Mouse (Mus musculus) bone marrow, adult 2 months (tissue): ENCODE measurements around the gene Ptch1. TPM values are rescaled to one million over a fixed set of nuclear protein-coding genes. Genes with fewer than 3 reads are reported as not detected.

ENCODE experiments used
- H3K27ac ChIP-seq: fragments of 200-500 bp; 2 replicates; pipeline ENCODE4 v1.5.1; 2012; ENCODE audit warnings: low read depth, mild to moderate bottlenecking, control low read depth, inconsistent platforms, low read length; ENCODE audit not compliant: control insufficient read depth, poor library complexity, insufficient read depth
- H3K4me1 ChIP-seq: fragments of 200-500 bp; 2 replicates; pipeline ENCODE4 v1.6.1; 2011; ENCODE audit warnings: low read length; ENCODE audit not compliant: control insufficient read depth, insufficient read depth
- H3K4me3 ChIP-seq: fragments of 200-500 bp; replicated peaks from 2 replicates; pipeline ENCODE3; 2011; ENCODE audit warnings: mild to moderate bottlenecking, low read depth, low read length, control low read depth; ENCODE audit not compliant: control insufficient read depth
- CTCF ChIP-seq: fragments of 200-500 bp; IDR thresholded peaks from 2 replicates; pipeline ENCODE4 v1.5.1; 2011; ENCODE audit warnings: low read length, control low read depth; ENCODE audit not compliant: control insufficient read depth, insufficient read depth
- POLR2A ChIP-seq: fragments of 200-500 bp; IDR thresholded peaks from 2 replicates; pipeline ENCODE4 v1.6.1; 2011; ENCODE audit warnings: low read depth, mild to moderate bottlenecking, control low read depth, low read length, borderline replicate concordance; ENCODE audit not compliant: control insufficient read depth
- WGBS: fragments of 180-500 bp; shearing (Covaris S2); methylation state at CpG from one replicate; pipeline ENCODE4 v1.1.7; 2018; 5-methylcytosine and 5-hydroxymethylcytosine counted together
- polyA plus RNA-seq: library from polyadenylated mRNA; stranded (reverse); fragments of >200 nt; gene quantifications from 2 replicates; pipeline ENCODE4 v1.2.4, GENCODE M21; 2011; ENCODE audit warnings: low replicate concordance; ENCODE audit not compliant: missing spikeins, insufficient read depth, insufficient read length

Gene Ptch1
- polyA plus RNA-seq, 1 experiment = 3.4 TPM

- TF ChIP-seq POLR2A (no peak), CTCF (no peak)
- Histone ChIP-seq H3K4me1 (no peaks in the 10 kb centered on the region), H3K4me3 (no peak overlapping the region), H3K27ac (no peak overlapping the region)
- 1% methylated on average over 67 of the region's 67 CpGs for WGBS
Observed at GRCm38 (mm10) chr13:63572453-63573255, 744 bp downstream of the Ptch1 start.

- 4% methylated on average over 12 of the region's 12 CpGs for WGBS
Observed at GRCm38 (mm10) chr13:63572111-63572452, 1.3 kb downstream of the Ptch1 start.

GRCm38 (mm10) chr13:63570456-63570855, 2.9 kb downstream of the Ptch1 start:
- Histone ChIP-seq H3K4me3 (no peak overlapping the region), H3K27ac (no peak overlapping the region), H3K4me1 (no peaks in the 10 kb centered on the region)
- TF ChIP-seq POLR2A (no peak), CTCF (no peak)

More at GRCm38 (mm10) chr13:63572111-63572452, 1.3 kb downstream of the Ptch1 start:
- TF ChIP-seq CTCF (no peak), POLR2A (no peak)
- no peak overlapping the region for H3K4me3 ChIP-seq
- H3K4me1 ChIP-seq = no peaks in the 10 kb centered on the region
- no peak overlapping the region for H3K27ac ChIP-seq

- WGBS = 62% methylated on average over 5 of the region's 5 CpGs
- Histone ChIP-seq H3K27ac (no peak overlapping the region), H3K4me3 (no peak overlapping the region), H3K4me1 (no peaks in the 10 kb centered on the region)
- TF ChIP-seq CTCF (no peak), POLR2A (no peak)
Observed at GRCm38 (mm10) chr13:63569396-63569756, 4.0 kb downstream of the Ptch1 start.

- TF ChIP-seq POLR2A = no peak
- TF ChIP-seq CTCF = no peak
Observed at GRCm38 (mm10) chr13:63568741-63569395, 4.5 kb downstream of the Ptch1 start.

GRCm38 (mm10) chr13:63568306-63568705, 5.1 kb downstream of the Ptch1 start:
- peak overlapping the region; percentile 88 for H3K4me3 ChIP-seq
- TF ChIP-seq POLR2A (no peak), CTCF (no peak)
- H3K27ac ChIP-seq = no peak overlapping the region; the same call in 1 of the 2 replicates
- under 1% methylated on average over 14 of the region's 14 CpGs for WGBS
- H3K4me1 ChIP-seq = no peaks in the 10 kb centered on the region

More at GRCm38 (mm10) chr13:63568741-63569395, 4.5 kb downstream of the Ptch1 start:
- Histone ChIP-seq H3K4me3 (no peak overlapping the region), H3K27ac (no peak overlapping the region), H3K4me1 (no peaks in the 10 kb centered on the region)
- 19% methylated on average over 19 of the region's 19 CpGs for WGBS

- TF ChIP-seq CTCF (no peak), POLR2A (peak; percentile 47; the same call in 1 of the 2 replicates)
- peak overlapping the region; percentile 50 for H3K27ac ChIP-seq
- peak overlapping the region; percentile 88 for H3K4me3 ChIP-seq
- no peaks in the 10 kb centered on the region for H3K4me1 ChIP-seq
- WGBS = under 1% methylated on average over 62 of the region's 62 CpGs
Observed at GRCm38 (mm10) chr13:63567677-63568293, 5.6 kb downstream of the Ptch1 start.

GRCm38 (mm10) chr13:63566018-63567015, 7.1 kb downstream of the Ptch1 start:
- no peaks in the 10 kb centered on the region for H3K4me1 ChIP-seq
- H3K4me3 ChIP-seq = peak overlapping the region; percentile 85
- 2% methylated on average over 46 of the region's 46 CpGs for WGBS
- peak overlapping the region; percentile 60 for H3K27ac ChIP-seq
- TF ChIP-seq CTCF (no peak), POLR2A (no peak)
